Mouse (Mus musculus) left cerebral cortex, postnatal 14 days (tissue): Measurements from ENCODE around the gene Smad6. TPM values are rescaled to one million over a fixed set of nuclear protein-coding genes. Genes with fewer than 3 reads are reported as not detected.
A peak's percentile ranks its signal among the peaks of the same experiment; 100 is the strongest.

Source experiments
- DNase-seq, 2 experiments: peaks; one replicate each; pipeline ENCODE4 v3.0.0; 2021 to 2022; ENCODE audit warnings: low spot score in 2 of 2, mixed read lengths in 1 of 2
- intact Hi-C: fragments of 180-260 bp; cut with DNase I; formaldehyde crosslinking; loops from one replicate; pipeline ENCODE4 v1.15.1; 2025
- total RNA-seq, 2 experiments: library from RNA; stranded (reverse); gene quantifications; 2 replicates each; pipeline ENCODE4 v1.2.3; 2021

Gene Smad6
- total RNA-seq, 2 experiments from 2014 or later, result 1.8 to 2.3 TPM

DNA sequence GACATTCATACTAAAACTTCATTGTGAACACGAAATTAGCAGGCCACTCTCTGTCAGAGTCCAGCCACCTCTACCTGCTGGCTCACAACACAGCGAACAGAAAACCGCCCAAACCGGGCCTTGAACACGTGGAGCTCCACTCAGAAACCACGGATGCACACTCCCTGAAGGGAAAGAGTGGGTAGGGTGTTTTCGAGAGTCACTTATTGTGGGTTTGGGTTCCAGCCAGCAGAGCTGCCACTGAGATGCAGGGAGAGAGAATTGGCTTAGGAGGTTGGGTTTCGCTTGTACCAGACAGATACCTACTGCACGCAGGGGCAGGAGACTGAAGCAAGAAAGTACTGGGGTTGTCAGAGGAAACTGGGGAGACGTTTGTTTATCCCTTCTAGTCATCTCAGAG, 52.4 kb downstream of the Smad6 start:
- no peak for DNase-seq
- intact Hi-C loops, result no loop called here

DNA sequence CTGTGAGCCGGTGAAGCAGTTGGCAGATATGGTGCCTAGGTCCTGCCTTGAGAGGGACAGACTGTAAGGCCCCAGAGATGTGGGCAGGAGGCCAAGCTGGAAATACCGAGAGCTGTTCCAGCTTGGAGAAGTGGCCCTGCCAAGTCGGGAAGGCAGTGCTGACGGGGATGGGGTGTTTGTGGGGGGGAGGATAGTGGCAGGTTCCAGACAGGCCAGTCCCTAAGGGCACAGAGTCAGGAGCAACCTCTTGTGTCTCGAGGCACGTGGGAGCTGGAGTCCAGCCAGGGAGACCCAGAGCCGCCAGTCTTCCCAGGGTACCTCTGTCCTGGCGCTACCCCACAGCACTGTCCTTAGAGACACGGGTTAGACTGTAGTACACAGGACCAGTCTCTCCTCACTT, 53.3 kb downstream of the Smad6 start:
- peak; percentile 65 to 66 for DNase-seq
- intact Hi-C loops, result no loop called here

DNA sequence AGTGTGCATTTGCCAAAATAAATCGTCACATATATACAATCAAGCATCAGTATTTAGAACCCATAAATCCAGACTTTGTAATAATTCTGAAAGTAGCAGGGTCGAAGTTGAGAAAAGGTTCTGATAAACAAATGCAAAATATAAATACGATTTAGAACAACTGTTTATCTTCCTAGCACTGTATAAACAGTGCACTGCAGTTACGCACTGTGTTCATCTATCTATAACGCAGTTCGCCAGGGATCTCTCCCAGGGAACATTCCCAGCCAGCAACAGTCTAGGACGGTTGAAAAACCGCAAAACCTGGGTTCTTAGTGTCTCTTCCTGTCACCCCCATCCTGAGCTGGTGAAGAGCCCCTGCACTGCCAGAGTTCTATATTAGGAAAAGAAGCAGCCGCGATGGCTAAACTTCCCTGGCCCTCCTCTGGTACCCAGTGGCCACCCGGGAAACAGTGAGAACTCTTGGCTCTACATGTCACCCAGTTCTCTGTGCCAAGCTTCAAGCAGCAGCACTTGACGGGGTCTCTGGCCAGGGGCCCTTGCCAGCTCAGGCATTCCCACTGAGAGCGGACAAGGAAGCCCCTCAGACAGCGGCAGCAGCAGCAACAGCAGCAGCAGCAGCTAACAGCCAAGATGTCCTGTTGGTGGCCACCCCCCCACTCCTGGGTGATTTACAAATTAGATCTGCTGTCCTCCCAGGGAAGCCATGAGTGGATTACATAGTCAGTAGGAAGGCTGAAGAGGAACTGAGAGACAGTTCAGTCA, 54.3 kb downstream of the Smad6 start:
- DNase-seq, result peak in 1 of 2 experiments; percentile 23
- intact Hi-C loops, result no loop called here

DNA sequence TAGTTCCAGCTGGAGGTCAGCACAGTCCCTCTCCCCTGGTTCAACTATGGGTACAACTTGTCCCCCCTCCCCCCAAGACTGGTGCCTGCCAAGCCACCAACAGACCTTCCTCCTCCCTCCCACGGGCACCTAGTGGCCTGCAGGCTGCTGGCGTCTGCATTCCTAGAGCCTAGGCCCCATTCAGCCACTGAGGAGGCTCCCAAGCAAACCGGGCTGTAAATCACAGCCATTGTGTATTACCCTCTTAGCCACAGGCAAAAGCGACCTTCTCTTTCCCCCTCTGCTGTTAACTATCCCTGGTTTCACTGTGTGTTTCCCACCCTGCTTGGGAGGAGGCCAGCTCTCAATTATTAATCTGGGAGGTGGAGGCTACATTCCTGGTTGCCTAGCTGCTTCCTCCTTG, 56.3 kb downstream of the Smad6 start:
- intact Hi-C loops, result no loop called here
- DNase-seq, result no peak

DNA sequence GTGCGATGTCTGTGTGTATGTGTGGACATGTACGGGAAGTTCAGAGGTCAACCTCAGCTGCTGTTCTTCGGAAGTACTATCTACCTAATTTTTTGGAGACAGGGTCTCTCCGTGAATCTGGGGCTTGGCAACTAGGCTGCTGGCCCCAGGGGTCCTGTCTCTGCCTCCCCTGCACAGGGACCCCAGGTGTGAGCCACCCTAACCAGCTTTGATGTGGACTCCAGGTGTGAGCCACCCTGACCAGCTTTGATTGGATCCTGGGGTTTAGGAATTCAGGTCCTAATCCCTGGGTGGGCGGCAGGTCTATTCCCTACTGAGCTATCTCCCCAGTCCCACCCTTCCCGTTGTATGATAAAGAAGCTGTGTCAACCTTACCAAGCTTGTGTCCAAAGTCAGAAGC, 60.0 kb downstream of the Smad6 start:
- intact Hi-C loops, result no loop called here
- DNase-seq, result no peak

DNA sequence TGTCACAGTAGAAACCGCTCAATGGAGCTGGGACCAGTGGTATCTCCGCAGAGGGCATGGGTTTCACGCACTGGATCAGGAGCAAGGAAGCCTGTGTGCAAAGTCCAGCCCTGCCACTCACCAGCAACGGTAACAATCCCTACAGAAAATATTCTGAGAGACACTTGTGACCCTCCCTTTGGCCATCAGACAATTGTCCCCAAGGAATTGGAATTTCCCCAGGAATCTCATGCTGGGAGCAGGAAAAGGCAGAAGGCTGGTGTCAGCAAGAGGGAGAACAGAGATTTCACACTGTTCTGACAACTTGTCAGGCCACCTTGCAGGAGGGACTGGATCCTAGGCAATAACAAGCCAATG, 61.1 kb downstream of the Smad6 start:
- intact Hi-C loops, result no loop called here

DNA sequence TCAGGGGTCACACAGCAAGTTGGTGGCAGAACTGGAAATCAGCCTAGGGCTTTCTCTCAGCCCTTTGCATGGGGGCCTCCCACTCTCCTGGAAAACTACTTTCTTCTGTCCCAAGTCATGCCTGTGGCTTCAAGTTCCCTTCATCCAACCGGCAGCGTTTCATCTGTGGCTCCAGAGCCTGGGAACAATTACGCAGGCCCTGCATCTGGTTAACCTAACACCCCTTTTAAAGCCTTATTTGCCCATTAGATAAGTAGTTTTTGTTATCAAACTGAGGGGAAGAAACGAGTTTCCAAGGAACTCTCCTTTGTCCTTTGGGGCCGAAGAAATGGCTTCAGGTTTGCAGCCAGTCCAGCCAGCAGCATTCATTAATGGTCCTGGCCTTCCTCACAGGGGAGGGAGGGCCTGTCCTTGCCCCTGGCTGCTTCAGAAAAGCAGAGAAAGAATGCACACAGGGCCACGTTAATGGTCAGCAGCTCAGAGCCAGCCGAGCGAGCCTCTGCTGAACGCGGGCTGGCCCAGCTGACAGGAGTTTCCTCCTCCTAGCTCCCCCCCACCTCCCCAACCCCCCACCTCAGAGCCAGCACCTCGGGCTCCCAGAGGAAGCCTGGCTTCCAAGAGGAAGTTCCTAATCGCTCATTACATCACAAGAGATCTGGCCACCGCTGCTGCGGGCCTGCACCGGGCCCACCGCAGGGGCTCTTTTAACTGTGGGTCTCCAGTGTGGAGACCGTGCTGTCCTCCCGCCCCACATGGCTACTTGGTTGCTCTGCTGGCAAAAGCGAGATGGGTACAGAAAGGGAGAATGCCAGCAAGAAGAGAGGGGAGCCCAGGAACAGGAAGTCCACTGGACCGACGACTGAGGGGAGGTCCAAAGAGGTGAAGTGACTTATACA, 61.7 kb downstream of the Smad6 start:
- no peak for DNase-seq
- intact Hi-C loops, result loop anchor here (2.0 to 5.0 kb wide), 2 partner anchors 62 to 127 kb away; partner anchors contain the start of gene Smad6

More for the DNA sequence above, 61.1 kb downstream of the Smad6 start:
- DNase-seq, result no peak

DNA sequence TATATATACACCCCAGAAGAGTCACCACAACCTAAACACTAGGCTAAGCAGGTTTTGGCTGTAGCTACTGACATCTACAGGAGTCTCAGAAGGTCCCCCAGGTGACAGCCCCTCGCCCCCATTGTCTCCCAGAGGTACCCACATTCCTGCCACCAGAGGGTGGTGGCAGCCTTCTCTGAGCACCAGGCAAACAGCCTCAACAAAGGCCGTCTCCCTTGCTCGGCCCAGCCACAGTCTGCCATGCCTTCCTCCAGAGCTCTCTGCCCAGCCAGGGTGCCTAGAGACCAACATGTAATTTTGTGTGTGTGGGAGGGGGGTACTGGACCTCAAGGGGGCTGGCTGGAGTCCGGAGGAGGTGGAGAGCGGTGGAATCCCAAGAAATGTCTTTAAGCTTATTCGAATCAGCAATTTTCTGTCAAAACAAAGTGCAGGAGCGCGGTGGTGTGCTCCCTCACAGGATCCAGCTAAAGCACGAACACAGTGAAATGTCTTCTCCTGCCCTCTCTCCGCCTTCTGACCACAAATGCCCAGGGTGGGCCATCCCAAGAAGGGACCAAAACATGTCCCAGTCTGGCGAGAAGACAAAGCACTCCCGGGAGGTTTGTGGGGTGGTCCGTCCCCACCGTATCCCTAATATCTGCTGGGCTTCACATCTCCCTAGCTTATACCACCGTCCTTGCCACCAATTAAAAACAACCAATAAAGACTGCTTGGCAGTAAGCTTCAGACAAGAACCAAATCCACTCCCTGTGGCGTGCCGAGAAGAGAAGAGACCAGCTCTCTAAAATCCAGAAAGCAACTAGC, 62.5 kb downstream of the Smad6 start:
- peak in 1 of 2 experiments; percentile 39 for DNase-seq
- intact Hi-C loops, result loop anchor here (2.0 to 5.0 kb wide), 2 partner anchors 63 to 127 kb away; partner anchors contain the start of gene Smad6

DNA sequence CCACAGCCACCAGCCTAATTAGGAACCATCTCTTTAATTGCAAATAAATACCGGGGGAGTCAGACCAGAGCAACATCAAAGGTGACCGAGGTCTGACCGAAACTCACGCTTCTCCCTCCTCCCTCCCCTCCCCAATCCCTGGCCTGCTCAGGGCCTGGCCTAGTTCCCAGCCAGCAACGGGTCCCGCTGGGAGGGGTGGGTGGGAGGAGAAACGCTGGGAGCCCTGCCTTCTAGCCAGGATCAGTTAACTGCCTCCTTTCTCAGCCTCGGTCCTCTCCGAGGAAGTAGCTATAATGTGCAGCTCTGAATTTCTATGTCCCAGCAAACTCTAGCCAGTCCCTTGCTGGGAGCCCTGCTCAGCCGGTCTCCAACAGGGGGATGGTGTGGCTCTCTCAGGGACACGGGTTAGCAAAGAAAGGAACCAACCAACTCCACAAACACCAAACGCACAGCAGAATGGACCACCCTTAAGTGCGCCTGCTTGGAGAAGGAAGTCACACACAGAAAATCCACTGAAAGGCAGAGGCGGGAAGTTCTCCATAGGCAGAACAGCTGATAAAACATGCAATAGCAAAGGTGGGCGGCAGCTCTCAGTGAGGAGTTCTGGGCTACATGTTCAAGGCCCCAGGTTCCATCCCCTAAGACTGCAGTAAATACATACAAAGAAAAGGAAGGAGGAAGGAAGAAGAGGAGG, 63.4 kb downstream of the Smad6 start:
- intact Hi-C loops, result loop anchor here (2.0 to 5.0 kb wide), 2 partner anchors 64 to 128 kb away; partner anchors contain the start of gene Smad6
- peak in 1 of 2 experiments; percentile 15 for DNase-seq

DNA sequence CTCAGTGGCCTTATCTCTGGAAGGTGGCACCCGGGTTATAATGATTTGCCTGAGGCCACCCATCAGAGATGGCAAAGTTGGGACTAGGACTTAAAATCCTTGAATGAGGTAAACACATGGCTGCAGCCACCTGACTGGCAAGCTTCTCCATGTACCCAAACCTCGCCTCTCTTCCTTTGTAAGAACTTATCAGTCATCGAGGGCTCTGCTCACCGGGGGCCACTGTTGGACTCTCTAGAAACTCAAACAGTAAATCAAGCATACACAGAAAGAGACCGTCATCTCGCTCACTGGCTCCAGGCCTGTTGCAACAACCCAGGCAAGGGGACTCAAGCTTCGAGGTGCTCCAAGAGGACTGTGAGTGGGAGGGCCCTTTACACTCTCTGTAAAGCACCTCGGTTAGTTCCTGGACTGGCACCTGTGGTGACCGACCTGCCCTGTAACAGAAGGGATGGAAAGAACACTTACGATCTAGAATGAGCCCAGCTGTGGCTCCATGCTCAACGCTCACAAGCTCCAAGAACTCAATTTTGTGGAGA, 64.1 kb downstream of the Smad6 start:
- intact Hi-C loops, result loop anchor here (2.0 to 5.0 kb wide), 2 partner anchors 65 to 129 kb away; partner anchors contain the start of gene Smad6
- no peak for DNase-seq

DNA sequence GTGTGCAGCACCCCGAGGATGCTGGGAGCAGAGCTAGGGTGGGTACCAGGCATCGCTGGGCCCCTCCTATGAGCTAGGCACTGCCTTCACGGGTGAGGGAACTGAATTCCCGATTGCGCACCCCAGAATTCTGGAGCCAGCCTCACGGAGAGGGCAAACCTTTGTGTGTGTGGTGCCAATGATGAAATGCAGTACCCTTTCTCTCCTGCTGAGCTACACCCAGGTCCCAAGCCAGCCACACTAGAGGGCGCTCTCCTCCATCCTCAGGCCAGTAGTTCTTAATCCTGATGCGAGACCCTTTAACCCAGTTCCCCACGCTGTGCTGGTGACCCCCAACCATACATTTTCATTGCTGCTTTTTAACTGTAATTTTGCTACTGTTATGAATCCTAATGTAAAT, 65.8 kb downstream of the Smad6 start:
- DNase-seq, result peak; percentile 74 to 76
- intact Hi-C loops, result loop anchor here (5.0 kb wide), 1 partner anchor 66 kb away; the partner anchor contains the start of gene Smad6

DNA sequence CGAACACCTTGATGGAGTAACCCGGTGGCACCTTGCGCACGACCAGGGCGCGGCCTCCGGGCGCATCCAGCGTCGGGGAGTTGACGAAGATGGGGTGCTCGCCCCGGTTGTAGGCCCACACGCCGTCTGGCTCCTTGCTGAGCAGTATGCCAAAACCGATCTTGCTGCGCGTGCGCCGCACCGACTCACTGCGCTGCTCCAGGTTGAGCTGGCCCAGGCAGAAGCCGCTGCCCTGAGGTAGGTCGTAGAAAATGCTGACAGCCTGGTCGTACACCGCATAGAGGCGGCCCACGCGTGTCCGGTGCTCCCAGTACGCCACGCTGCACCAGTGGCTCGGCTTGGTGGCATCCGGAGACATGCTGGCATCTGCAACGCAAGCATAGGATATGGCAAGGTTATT, 68.2 kb downstream of the Smad6 start:
- DNase-seq, result peak in 1 of 2 experiments; percentile 36
- intact Hi-C loops, result no loop called here

DNA sequence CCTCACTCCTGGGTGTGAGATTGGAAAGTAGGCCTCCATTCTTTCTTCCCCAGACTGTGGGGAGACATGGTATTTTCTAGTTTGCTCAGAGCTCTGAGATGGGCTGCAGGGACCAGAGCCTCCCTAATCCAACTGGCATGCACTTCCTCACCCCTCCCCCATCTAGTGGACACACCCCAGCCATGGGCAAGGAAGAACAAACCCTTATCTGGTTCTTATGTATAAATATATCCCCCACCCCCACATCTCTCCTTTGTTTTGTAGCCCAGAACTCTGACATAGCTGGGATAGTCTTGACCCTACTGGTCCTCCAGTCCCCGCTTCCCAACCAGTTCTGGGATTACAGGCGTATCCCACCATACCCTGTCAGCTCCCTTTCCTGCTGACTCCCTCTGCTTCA, 69.3 kb downstream of the Smad6 start:
- intact Hi-C loops, result no loop called here
- no peak for DNase-seq

DNA sequence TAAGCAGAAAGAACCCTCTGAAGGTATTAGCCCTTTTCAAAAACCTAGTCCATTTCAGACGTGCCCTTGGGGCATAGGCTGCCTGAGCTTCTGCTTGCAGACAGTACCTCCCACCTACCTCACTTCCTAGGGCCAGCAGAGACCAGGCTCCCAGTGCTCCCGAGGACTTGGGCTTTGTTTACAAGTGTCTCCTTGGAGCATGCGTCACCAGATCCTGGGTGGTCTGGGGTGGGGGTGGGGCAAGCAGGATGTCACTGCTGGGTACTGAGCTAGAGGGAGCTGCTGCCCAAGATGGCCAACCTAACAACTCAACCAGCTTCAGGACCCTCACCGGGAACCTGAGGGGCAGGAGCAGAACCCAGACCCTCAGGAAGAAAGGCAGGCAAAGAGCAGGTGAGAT, 71.5 kb downstream of the Smad6 start:
- intact Hi-C loops, result no loop called here
- DNase-seq, result no peak

DNA sequence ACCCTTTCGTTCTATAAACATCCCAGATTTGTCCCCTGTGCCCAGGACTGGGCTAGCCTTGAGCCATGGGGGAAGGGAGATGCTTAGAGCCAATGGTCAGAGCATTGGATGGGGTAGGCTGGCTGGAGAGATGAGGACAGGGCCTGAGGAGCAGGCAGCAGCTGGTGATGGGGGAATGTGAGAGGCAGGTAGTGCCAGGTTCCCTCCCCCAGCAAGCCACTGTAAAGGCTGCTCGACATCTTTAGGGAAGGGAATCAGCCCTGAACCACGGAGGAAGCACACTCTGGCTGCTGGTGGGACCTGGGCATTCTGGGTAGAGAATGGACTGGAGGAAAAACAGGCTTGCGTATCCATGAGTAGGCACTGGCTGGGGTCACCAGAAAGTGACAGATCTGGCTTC, 72.5 kb downstream of the Smad6 start:
- no peak for DNase-seq
- intact Hi-C loops, result no loop called here

DNA sequence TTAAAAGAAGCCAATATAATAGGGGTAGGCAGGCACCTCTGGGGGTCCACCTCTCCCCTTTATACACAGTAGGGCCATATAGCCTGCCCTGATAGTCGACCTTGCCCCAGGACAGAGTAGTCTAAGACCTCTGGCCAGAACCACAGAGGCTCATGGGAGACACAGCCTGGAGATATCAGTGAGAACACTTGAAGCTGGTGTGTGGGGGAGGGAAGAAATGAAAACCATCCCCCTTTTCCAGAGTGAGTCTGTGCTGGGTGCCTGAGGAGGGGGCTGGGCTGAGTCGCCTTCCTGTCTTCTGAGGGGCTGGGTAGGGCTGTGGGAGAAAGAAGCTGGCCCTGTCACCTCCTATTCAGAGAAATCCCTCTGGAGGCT, 79.3 kb downstream of the Smad6 start:
- DNase-seq, result no peak
- intact Hi-C loops, result no loop called here

DNA sequence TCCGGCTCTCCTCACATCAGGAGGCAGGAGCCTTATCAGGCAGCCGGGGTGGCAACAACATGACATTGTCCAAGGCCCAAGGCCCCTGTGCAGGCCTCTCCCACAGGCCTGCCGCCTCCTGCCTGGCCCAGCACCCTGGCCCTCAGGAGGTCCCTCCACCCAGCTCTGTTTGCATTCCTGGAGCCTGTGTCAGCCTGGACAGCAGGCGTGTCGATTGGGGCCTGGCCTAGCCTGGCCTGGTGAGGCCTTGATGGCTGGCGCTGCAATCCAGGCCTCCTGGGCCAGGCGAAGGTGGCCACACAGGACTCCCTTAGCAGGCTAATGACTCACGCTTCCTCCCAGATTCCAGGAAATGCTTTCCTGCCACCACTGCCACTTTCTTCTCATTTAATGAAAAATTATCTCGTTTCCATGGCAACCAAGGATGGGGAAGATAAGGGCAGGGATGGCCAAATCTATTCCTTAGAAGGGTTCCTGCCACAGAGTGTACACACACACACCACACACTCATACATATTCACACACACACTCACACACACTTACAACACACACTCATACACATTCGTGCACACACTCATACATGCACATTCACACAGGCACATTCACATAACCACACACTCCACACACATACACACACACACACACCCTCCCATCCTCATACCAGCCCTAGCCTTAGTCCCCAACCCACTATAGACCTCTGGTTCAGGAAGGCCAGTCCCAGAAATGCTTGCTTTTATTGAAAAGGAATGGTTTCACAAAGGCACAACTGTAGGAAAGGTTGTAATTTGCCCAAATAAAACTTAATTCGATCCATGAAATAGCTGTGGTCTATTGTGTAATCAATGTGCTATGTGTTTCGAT, 79.9 kb downstream of the Smad6 start:
- intact Hi-C loops, result no loop called here
- peak in 1 of 2 experiments; percentile 28 for DNase-seq

DNA sequence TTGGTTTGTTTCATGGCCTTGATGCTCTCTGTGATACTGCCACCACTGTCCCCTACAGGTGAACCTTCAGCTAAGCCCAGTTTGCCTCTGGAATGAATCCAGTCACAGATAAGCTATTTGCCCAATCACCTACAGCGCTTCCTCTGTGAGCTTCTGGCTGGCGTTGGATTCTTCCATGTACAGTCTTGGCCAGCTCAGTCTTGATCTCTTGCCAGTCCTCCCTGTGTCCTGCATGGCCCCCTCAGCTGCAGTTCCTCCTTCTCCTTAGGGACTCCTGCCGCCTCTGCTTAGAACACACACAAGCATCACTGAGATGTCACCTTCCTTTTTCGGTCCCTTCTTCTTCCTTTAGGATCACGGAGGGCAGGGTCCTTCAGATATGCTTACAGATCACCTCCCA, 85.6 kb downstream of the Smad6 start:
- intact Hi-C loops, result no loop called here
- DNase-seq, result no peak
